Mouse (Mus musculus) ES-E14 (cell line): ENCODE results near the gene Selenoi.

Experiments used
- MAFK ChIP-seq: IDR thresholded peaks from 2 replicates; pipeline ENCODE4 v1.6.1; 2014; ENCODE audit warnings: mild to moderate bottlenecking, low read depth, low read length, inconsistent platforms; ENCODE audit not compliant: insufficient read depth
- ZC3H11A ChIP-seq: IDR thresholded peaks from 2 replicates; pipeline ENCODE4 v1.6.1; 2012; ENCODE audit warnings: low read depth, mild to moderate bottlenecking, inconsistent platforms, low read length, borderline replicate concordance

- TF ChIP-seq ZC3H11A, result no peak
- no peak for TF ChIP-seq MAFK
These were observed 37.0 kb upstream of the Selenoi start for GRCm38 (mm10) chr5:30195340-30195739.
